Mouse (Mus musculus) kidney, adult 2 months (tissue): ENCODE measurements around the gene Pspn.

Experiments
- CTCF ChIP-seq: fragments of 200-500 bp; conservative IDR thresholded peaks from 2 replicates; pipeline ENCODE4 v1.5.1; 2011; ENCODE audit warnings: low read depth, mild to moderate bottlenecking, control low read depth, low read length, moderate library complexity, mixed read lengths; ENCODE audit not compliant: insufficient read depth, insufficient read length
- POLR2A ChIP-seq: fragments of 200-500 bp; IDR thresholded peaks from one replicate; pipeline ENCODE4 v1.6.1; 2011; ENCODE audit warnings: low read depth, low read length, control low read depth

DNA sequence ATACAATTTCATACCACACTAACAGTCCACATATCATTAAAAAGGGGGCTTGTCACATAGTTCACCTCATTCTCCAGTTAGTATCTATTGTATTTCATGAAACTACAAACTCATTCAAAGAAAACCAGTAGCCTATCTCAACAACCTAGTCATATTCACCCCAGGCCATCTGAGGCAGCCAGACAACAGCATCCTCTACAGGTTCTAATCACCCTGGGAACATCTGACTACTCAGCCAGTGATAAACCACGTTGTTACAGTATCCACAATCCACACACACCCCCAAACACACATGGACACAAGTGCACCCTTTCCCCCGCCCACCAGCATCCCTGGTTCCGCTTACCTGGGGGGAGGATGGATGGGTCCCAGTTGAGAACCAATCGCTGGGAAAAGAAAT is 27.7 kb upstream of the Pspn start:
- TF ChIP-seq CTCF (no peak), POLR2A (no peak)
